Mouse (Mus musculus): ENCODE results near the gene Samd4b.

The Samd4b gene

GRCm38 (mm10) chr7:28377190-28378065, 220.5 kb downstream of the Samd4b start:
- DNase-seq (ENCODE audit: low read depth): no peak

- DNase-seq (ENCODE audit: low read depth): peak; percentile 81
Observed at GRCm38 (mm10) chr7:28376011-28376771, 221.8 kb downstream of the Samd4b start.

- DNase-seq (ENCODE audit: low read depth): peak; percentile 97
Observed at GRCm38 (mm10) chr7:28375176-28375921, 222.6 kb downstream of the Samd4b start.

GRCm38 (mm10) chr7:28374647-28375046, 223.3 kb downstream of the Samd4b start:
- DNase-seq (ENCODE audit: low read depth): no peak

- DNase-seq (ENCODE audit: low read depth): no peak
Observed at GRCm38 (mm10) chr7:28373891-28374495, 224.0 kb downstream of the Samd4b start.

GRCm38 (mm10) chr7:28373131-28373581, 224.8 kb downstream of the Samd4b start:
- peak; percentile 93 for DNase-seq (ENCODE audit: low read depth)

GRCm38 (mm10) chr7:28372251-28373108, 225.5 kb downstream of the Samd4b start, which contains the start of gene Plekhg2:
Gene Plekhg2 (minus strand): TSS chr7:28372599.
- peak; percentile 100 for DNase-seq (ENCODE audit: low read depth)

- DNase-seq (ENCODE audit: low read depth): no peak
Observed at GRCm38 (mm10) chr7:28371514-28371989, 226.4 kb downstream of the Samd4b start.

GRCm38 (mm10) chr7:28370977-28371513, 226.9 kb downstream of the Samd4b start:
- no peak for DNase-seq (ENCODE audit: low read depth)

GRCm38 (mm10) chr7:28370051-28370450, 227.9 kb downstream of the Samd4b start:
- DNase-seq (ENCODE audit: low read depth): no peak

- no peak for DNase-seq (ENCODE audit: low read depth)
Observed at GRCm38 (mm10) chr7:28368276-28368920, 229.5 kb downstream of the Samd4b start.

- DNase-seq (ENCODE audit: low read depth): no peak
Observed at GRCm38 (mm10) chr7:28367663-28368275, 230.2 kb downstream of the Samd4b start.

GRCm38 (mm10) chr7:28362441-28363060, 235.4 kb downstream of the Samd4b start:
- DNase-seq (ENCODE audit: low read depth): no peak

GRCm38 (mm10) chr7:28361647-28362341, 236.2 kb downstream of the Samd4b start:
- no peak for DNase-seq (ENCODE audit: low read depth)

GRCm38 (mm10) chr7:28360291-28360690, 237.7 kb downstream of the Samd4b start:
- DNase-seq (ENCODE audit: low read depth): no peak

- no peak for DNase-seq (ENCODE audit: low read depth)
Observed at GRCm38 (mm10) chr7:28359854-28360253, 238.1 kb downstream of the Samd4b start.

GRCm38 (mm10) chr7:28358431-28358830, 239.5 kb downstream of the Samd4b start:
- no peak for DNase-seq (ENCODE audit: low read depth)

GRCm38 (mm10) chr7:28357984-28358383, 240.0 kb downstream of the Samd4b start:
- peak; percentile 74 for DNase-seq (ENCODE audit: low read depth)
